Comparison of ENCODE assay signal across 23 mouse cellular contexts in genomic region chr6:73462543-73462942, GRCm38 (mm10). TPM values are rescaled to one million over a fixed set of nuclear protein-coding genes. Genes with fewer than 3 reads are reported as not detected.
DNase-seq lines count a peak whose midpoint lies in the region; ATAC-seq lines count a peak whose summit lies in the region.
"Had no signal": no experiment of that assay in that cellular context is flagged by ENCODE, and none has a peak within 500 bp of the region (broad histone marks: within the 10 kb centered on the region; RNA-seq: fewer than 3 reads in every experiment).

No protein-coding gene starts in this region.

- H3K4me2 ChIP-seq in kidney, embryonic 16.5 days (replicated peaks; ENCODE audit: low read depth, low read length): no peak overlapping the region
- H3K4me2 ChIP-seq: embryonic facial prominence, embryonic 13.5 days; forebrain, embryonic 12.5 days; heart, embryonic 13.5 days; hindbrain, embryonic 13.5 days had no signal

- DNase-seq in right cerebral cortex, postnatal 4 days: peak; percentile 3
- no peak for DNase-seq in right cerebral cortex, postnatal 25 days
- peak; percentile 33 to 55 for DNase-seq in kidney, postnatal 25 days
- no peak for DNase-seq in adrenal gland, adult 2 months
- DNase-seq in spleen, postnatal 10 days (ENCODE audit: low spot score in 2 of 2): no peak
- DNase-seq in gastrocnemius, adult 18-20 months (ENCODE audit: low spot score): no peak
- DNase-seq: adrenal gland, postnatal 14 days; cerebellum, adult 18-20 months; cerebellum, adult 9-11 months; cerebellum, postnatal 36 days; gastrocnemius, adult 2 months; gastrocnemius, postnatal 25 days had no signal

- no peaks in the 10 kb centered on the region for H3K9me3 ChIP-seq in kidney, embryonic 16.5 days (ENCODE audit: low read length)
- H3K9me3 ChIP-seq: embryonic facial prominence, embryonic 13.5 days; forebrain, embryonic 12.5 days; heart, embryonic 13.5 days; hindbrain, embryonic 13.5 days had no signal

- H3K4me1 ChIP-seq in kidney, embryonic 16.5 days (ENCODE audit: insufficient read depth, low read length): no peaks in the 10 kb centered on the region
- H3K4me1 ChIP-seq: embryonic facial prominence, embryonic 13.5 days; forebrain, embryonic 12.5 days; heart, embryonic 13.5 days; hindbrain, embryonic 13.5 days had no signal

- H3K4me3 ChIP-seq in kidney, embryonic 16.5 days (ENCODE audit: low read length): no peak overlapping the region
- H3K4me3 ChIP-seq: embryonic facial prominence, embryonic 13.5 days; forebrain, embryonic 12.5 days; gastrocnemius, adult 2 months; heart, embryonic 13.5 days; hindbrain, embryonic 13.5 days had no signal

- no peak overlapping the region for H3K27ac ChIP-seq in kidney, embryonic 16.5 days (ENCODE audit: low read length)
- H3K27ac ChIP-seq: embryonic facial prominence, embryonic 13.5 days; forebrain, embryonic 12.5 days; gastrocnemius, adult 2 months; heart, embryonic 13.5 days; hindbrain, embryonic 13.5 days had no signal

- H3K36me3 ChIP-seq in kidney, embryonic 16.5 days (ENCODE audit: insufficient read depth, low read length): no peaks in the 10 kb centered on the region
- H3K36me3 ChIP-seq: embryonic facial prominence, embryonic 13.5 days; forebrain, embryonic 12.5 days; heart, embryonic 13.5 days; hindbrain, embryonic 13.5 days had no signal

- 62% methylated on average over 5 of the region's 5 CpGs for WGBS in kidney, embryonic 16.5 days

- H3K27me3 ChIP-seq in kidney, embryonic 16.5 days (ENCODE audit: insufficient read depth, low read length): no peaks in the 10 kb centered on the region
- H3K27me3 ChIP-seq: embryonic facial prominence, embryonic 13.5 days; forebrain, embryonic 12.5 days; heart, embryonic 13.5 days; hindbrain, embryonic 13.5 days had no signal

- no peak overlapping the region for H3K9ac ChIP-seq in kidney, embryonic 16.5 days (replicated peaks; ENCODE audit: low read length)
- H3K9ac ChIP-seq: embryonic facial prominence, embryonic 13.5 days; forebrain, embryonic 12.5 days; heart, embryonic 13.5 days; hindbrain, embryonic 13.5 days had no signal

- peak; percentile 82; the same call in 1 of the 2 replicates for ATAC-seq in kidney, embryonic 16.5 days (ENCODE audit: low FRiP score, low TSS enrichment)
- ATAC-seq: forebrain, embryonic 16.5 days had no signal

RNA-seq across cellular contexts. Expression of gene 4931417E11Rik, which starts 6.9 kb away (rescaled TPM):
- not detected in 2 replicates for polyA plus RNA-seq in kidney, embryonic 16.5 days (2015; fragmentation: Nextera tagmentation; extraction: Ambion mirVana)
- not detected for total RNA-seq in adrenal gland, adult 2 months (2021)
- not detected in 2 replicates for polyA plus RNA-seq in adrenal gland, adult 2 months (2012; rRNA removed)
- total RNA-seq in gastrocnemius, adult 18-20 months (2021): not detected
- total RNA-seq: adrenal gland, postnatal 14 days; gastrocnemius, adult 2 months; gastrocnemius, postnatal 25 days; hematopoietic stem cell, adult 5-6 weeks; MEL had no signal
- polyA plus RNA-seq: C2C12; embryonic facial prominence, embryonic 13.5 days; forebrain, embryonic 12.5 days; forebrain, embryonic 16.5 days; frontal cortex, adult 2 months; heart, embryonic 13.5 days; heart, postnatal 0 days; hindbrain, embryonic 13.5 days had no signal

Comparison
In these comparisons a context has a peak if more than half of its experiments do, and no peak if none do; other contexts are left out.
1. DNase-seq: peak in right cerebral cortex, postnatal 4 days (single experiment) and kidney, postnatal 25 days (2 of 2); none in right cerebral cortex, postnatal 25 days (single experiment), adrenal gland, adult 2 months (single experiment), spleen, postnatal 10 days (0 of 2) and gastrocnemius, adult 18-20 months (single experiment).